Mouse (Mus musculus): Measurements from ENCODE around the gene Cpne8.
A peak's percentile ranks its signal among the peaks of the same experiment; 100 is the strongest.

The Cpne8 gene

GRCm38 (mm10) chr15:90678985-90679759 lies at the start of gene Cpne8:
Cpne8 (minus strand) TSS chr15:90679432.
- DNase-seq (ENCODE audit: low spot score in 2 of 2): peak; percentile 49 to 57

- DNase-seq (ENCODE audit: low spot score in 2 of 2): no peak
Observed at GRCm38 (mm10) chr15:90717717-90718116, 38.5 kb upstream of the Cpne8 start.

GRCm38 (mm10) chr15:90709296-90709695 lies 30.1 kb upstream of the Cpne8 start:
- no peak for DNase-seq (ENCODE audit: low spot score in 2 of 2)

DNA sequence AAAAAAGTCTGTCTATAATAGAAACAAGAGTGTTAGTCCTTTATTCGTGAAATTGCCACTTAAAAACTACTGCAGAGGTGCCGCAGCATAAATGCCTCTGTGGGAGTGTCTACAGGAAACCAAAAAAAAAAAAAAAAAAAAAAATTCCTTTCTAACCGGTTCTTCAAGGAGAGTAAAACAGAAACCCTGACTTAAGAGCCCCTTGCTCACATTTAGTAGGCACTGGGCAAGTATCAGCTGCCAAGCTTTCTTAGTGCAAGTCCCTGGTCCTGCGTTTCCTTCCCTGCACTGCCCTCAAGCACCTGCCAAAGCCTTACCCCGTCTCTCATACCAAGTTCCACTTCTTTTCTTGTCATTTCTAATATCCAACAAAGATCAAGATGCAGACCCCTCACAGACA lies 25.1 kb upstream of the Cpne8 start:
- DNase-seq (ENCODE audit: low spot score in 2 of 2): no peak

- DNase-seq (ENCODE audit: low spot score in 2 of 2): peak in 1 of 2 experiments; percentile 14
Observed at GRCm38 (mm10) chr15:90703502-90704232, 24.4 kb upstream of the Cpne8 start.

DNA sequence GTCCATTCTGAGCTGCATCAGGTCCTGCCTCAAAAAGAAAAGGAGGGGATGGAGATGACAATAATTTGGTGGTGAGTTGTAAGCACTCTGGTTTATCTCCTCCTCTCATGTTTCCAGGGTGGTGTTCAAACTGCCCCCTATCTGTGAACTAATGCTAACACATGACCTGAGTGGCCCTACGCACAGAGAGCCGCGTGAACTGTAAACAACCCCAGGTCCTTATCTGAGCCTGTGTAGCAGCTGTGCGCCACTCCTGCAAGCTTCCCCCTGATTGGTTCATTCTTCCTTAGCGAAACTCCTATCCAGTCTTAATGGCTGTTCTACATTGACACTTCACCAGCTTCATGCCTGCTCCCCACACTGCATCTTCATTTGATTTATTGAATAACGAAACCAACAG lies 7.5 kb upstream of the Cpne8 start:
- DNase-seq (ENCODE audit: low spot score in 2 of 2): no peak

GRCm38 (mm10) chr15:90679760-90680579 lies 738 bp upstream of the Cpne8 start:
- DNase-seq (ENCODE audit: low spot score in 2 of 2): peak; percentile 71 to 73

- DNase-seq (ENCODE audit: low spot score in 2 of 2): peak in 1 of 2 experiments; percentile 27
Observed at GRCm38 (mm10) chr15:90678488-90678887, 744 bp downstream of the Cpne8 start.

- DNase-seq (ENCODE audit: low spot score in 2 of 2): no peak
Observed at GRCm38 (mm10) chr15:90669494-90669893, 9.7 kb downstream of the Cpne8 start.

DNA sequence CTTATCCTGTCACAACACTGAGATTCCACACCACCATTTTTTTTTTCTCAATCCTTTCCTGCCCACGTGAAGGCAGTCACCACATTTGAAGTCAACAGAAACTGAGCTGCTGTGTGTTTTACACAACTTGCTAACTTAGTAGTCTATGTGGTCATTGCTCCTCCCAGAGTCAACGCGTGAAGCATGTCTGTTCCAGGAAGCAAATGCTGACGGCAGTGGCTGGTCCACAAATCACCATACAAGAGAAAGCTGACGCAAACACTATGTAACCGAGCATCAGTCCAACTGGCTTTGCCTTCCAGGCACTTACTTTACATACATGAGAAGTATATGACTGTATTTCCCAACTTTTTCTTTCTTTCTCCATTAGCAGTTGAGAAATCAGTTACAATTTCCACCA lies 12.3 kb downstream of the Cpne8 start:
- DNase-seq (ENCODE audit: low spot score in 2 of 2): no peak

- no peak for DNase-seq (ENCODE audit: low spot score in 2 of 2)
Observed at GRCm38 (mm10) chr15:90664615-90665014, 14.6 kb downstream of the Cpne8 start.

- no peak for DNase-seq (ENCODE audit: low spot score in 2 of 2)
Observed at GRCm38 (mm10) chr15:90663631-90664030, 15.6 kb downstream of the Cpne8 start.

DNA sequence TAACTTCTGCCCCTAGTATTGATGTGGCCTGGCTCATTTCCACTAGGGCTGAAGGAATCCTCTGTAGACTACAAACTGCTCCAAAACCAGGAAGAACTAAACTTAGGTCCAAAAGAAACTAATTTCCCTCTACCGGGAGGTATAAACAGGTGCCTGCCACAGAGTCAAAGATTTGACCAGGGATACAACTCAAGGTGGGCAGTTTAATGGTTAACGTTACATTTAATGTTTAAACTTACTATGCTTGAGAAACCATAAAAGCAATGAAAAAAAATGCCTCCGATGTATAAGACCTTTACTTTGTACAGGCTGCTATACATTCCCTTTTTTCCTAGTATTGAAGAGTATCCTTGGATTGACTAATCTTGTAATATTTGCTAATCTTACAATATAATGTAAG lies 18.5 kb downstream of the Cpne8 start:
- DNase-seq (ENCODE audit: low spot score in 2 of 2): no peak

GRCm38 (mm10) chr15:90658053-90658452 lies 21.2 kb downstream of the Cpne8 start:
- no peak for DNase-seq (ENCODE audit: low spot score in 2 of 2)

GRCm38 (mm10) chr15:90656521-90656920 lies 22.7 kb downstream of the Cpne8 start:
- DNase-seq (ENCODE audit: low spot score in 2 of 2): peak in 1 of 2 experiments; percentile 55

DNA sequence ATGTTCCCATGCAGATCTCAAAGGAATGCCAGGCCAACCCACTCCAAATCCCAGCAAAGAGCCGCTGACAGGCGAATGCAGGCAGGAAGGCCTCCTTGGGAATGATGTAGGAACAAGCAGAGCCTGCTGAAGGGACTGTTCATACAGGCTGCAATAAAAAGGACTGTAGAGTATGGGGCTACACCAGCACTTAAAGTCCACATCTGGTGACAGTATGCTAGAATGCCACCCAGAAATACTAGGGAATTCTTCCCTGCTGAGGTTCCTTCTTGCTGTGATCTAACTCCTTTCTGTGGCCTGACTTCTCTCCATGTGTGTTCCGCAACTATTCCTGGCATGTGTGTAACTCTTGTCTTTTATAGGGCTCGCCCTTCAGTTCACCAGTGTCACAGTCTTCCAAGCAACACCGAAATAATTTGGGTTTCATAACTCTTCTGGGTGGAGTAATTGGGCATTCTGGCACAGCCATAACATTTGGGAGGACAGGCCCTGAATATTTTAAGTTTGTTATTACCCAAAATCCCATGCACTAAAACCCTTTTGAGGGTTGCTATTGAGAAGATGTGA lies 32.1 kb downstream of the Cpne8 start:
- no peak for DNase-seq (ENCODE audit: low spot score in 2 of 2)

DNA sequence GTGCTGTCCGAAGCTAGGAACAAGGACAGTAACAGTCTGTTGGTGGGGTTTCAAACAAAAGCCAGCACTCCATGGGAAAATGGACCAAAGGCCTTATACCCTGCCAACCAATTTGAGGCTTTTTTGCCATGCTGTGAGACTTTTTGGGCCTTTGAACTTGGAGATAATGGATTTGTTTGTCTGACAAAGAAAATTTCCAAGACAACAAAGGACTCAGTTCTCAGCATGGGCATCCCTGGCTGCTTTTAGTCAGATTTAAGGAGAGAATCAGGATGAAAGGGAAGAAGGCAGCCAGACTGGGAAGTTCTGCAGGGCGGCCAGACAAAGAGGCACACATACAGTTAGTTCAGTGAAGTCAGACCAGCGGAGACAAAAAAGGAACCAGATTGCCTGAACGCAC lies 32.9 kb downstream of the Cpne8 start:
- DNase-seq (ENCODE audit: low spot score in 2 of 2): no peak

DNA sequence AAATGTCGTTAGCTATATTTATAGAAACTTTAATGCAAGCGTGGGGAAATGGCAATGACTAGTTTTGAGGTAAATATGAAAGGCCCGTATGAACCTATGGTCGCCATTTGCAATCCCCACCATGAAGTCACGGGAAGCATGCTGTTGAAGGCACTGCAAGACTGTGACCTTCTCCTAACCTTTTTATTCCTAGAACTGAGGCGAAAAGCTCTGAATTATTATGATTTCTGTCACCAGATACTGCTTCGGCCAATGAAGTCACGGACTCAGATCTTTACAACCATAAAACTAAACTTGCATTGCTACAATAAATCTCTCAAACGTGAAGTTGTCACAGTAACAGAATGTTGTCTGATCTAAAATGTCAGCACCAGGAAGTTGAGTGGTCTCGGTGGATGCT lies 33.4 kb downstream of the Cpne8 start:
- DNase-seq (ENCODE audit: low spot score in 2 of 2): no peak

GRCm38 (mm10) chr15:90624201-90624600 lies 55.0 kb downstream of the Cpne8 start:
- DNase-seq (ENCODE audit: low spot score in 2 of 2): no peak

- DNase-seq (ENCODE audit: low spot score in 2 of 2): no peak
Observed at GRCm38 (mm10) chr15:90622005-90622404, 57.2 kb downstream of the Cpne8 start.

GRCm38 (mm10) chr15:90619736-90620135 lies 59.5 kb downstream of the Cpne8 start:
- no peak for DNase-seq (ENCODE audit: low spot score in 2 of 2)
